Mouse (Mus musculus) MEL (cell line): ENCODE data around the gene Kif26a. TPM values are rescaled to one million over a fixed set of nuclear protein-coding genes. Genes with fewer than 3 reads are reported as not detected.
A peak's percentile ranks its signal among the peaks of the same experiment; 100 is the strongest.

ENCODE experiments used
- DNase-seq: peaks from one replicate; pipeline ENCODE4 v3.0.0; 2011; ENCODE audit warnings: low read depth, low spot score
- H3K27ac ChIP-seq: 2 replicates; pipeline ENCODE4 v1.5.1; 2012; ENCODE audit warnings: low read depth, mild to moderate bottlenecking, control low read depth, low read length, moderate library complexity; ENCODE audit not compliant: control insufficient read depth
- H3K27me3 ChIP-seq, 2 experiments: fragments of 150-350 bp in 1 of 2; sonication (generic) in 1 of 2; 2 replicates each; pipeline ENCODE4 v1.6.1; 2012; ENCODE audit warnings: low read length in 2 of 2, mild to moderate bottlenecking in 2 of 2, improper control_type of control experiment in 1 of 2, moderate library complexity in 1 of 2; ENCODE audit not compliant: insufficient read depth in 2 of 2, control insufficient read depth in 1 of 2
- H3K36me3 ChIP-seq, 2 experiments: 2 replicates each; pipeline ENCODE4 v1.6.1; 2012 to 2014; ENCODE audit warnings: low read length in 2 of 2, improper control_type of control experiment in 1 of 2, inconsistent platforms in 1 of 2, mild to moderate bottlenecking in 1 of 2; ENCODE audit not compliant: insufficient read depth in 2 of 2, control insufficient read depth in 1 of 2
- H3K4me1 ChIP-seq, 2 experiments: fragments of 150-350 bp in 1 of 2; sonication (generic) in 1 of 2; 2 replicates each; pipeline ENCODE4 v1.6.1; 2012; ENCODE audit warnings: low read length in 2 of 2, improper control_type of control experiment in 1 of 2, mild to moderate bottlenecking in 1 of 2; ENCODE audit not compliant: insufficient read depth in 2 of 2, control insufficient read depth in 1 of 2
- H3K4me3 ChIP-seq, 2 experiments: fragments of 150-350 bp in 1 of 2; sonication (generic) in 1 of 2; 2 replicates each; pipeline ENCODE4 v1.5.1; 2012; ENCODE audit warnings: low read depth in 2 of 2, low read length in 2 of 2, mild to moderate bottlenecking in 2 of 2, moderate library complexity in 2 of 2, control low read depth in 1 of 2, improper control_type of control experiment in 1 of 2; ENCODE audit not compliant: control insufficient read depth in 1 of 2, insufficient read depth in 1 of 2
- H3K79me2 ChIP-seq: 2 replicates; pipeline ENCODE4 v1.6.1; 2012; ENCODE audit warnings: mild to moderate bottlenecking, low read length, moderate library complexity; ENCODE audit not compliant: control insufficient read depth, poor library complexity, insufficient read depth
- H3K9ac ChIP-seq: 2 replicates; pipeline ENCODE4 v1.6.1; 2012; ENCODE audit warnings: low read depth, mild to moderate bottlenecking, control low read depth, low read length, moderate library complexity; ENCODE audit not compliant: control insufficient read depth, poor library complexity, severe bottlenecking
- H3K9me3 ChIP-seq: fragments of 150-350 bp; sonication (generic); replicated peaks from 2 replicates; pipeline ENCODE4 v1.6.1; 2012; ENCODE audit warnings: mild to moderate bottlenecking, low read length, improper control_type of control experiment, moderate library complexity; ENCODE audit not compliant: insufficient read depth
- CHD2 ChIP-seq: IDR thresholded peaks from 2 replicates; pipeline ENCODE4 v1.6.1; 2011; ENCODE audit warnings: low read length, improper control_type of control experiment
- CTCF ChIP-seq, 3 experiments: IDR thresholded peaks in 2 of 3; conservative IDR thresholded peaks in 1 of 3; 2 replicates each; pipeline ENCODE4 v1.5.1; 2011 to 2012; ENCODE audit warnings: low read length in 3 of 3, low read depth in 2 of 3, mild to moderate bottlenecking in 2 of 3, improper control_type of control experiment in 1 of 3, inconsistent platforms in 1 of 3, mixed read lengths in 1 of 3, moderate library complexity in 1 of 3; ENCODE audit not compliant: control insufficient read depth in 1 of 3, insufficient read depth in 1 of 3, poor library complexity in 1 of 3, severe bottlenecking in 1 of 3
- HCFC1 ChIP-seq: IDR thresholded peaks from 2 replicates; pipeline ENCODE4 v1.6.1; 2012; ENCODE audit warnings: low read depth, mild to moderate bottlenecking, inconsistent platforms, low read length, improper control_type of control experiment, moderate library complexity
- MAX ChIP-seq: IDR thresholded peaks from 2 replicates; pipeline ENCODE4 v1.6.1; 2011; ENCODE audit warnings: low read length, improper control_type of control experiment
- MAZ ChIP-seq: IDR thresholded peaks from 2 replicates; pipeline ENCODE4 v1.6.1; 2012; ENCODE audit warnings: low read depth, mild to moderate bottlenecking, inconsistent platforms, low read length, improper control_type of control experiment
- MYB ChIP-seq: IDR thresholded peaks from 2 replicates; pipeline ENCODE4 v1.6.1; 2011; ENCODE audit warnings: mild to moderate bottlenecking, low read depth, low read length, improper control_type of control experiment
- NELFE ChIP-seq: IDR thresholded peaks from 2 replicates; pipeline ENCODE4 v1.6.1; 2011; ENCODE audit warnings: low read depth, low read length, improper control_type of control experiment
- POLR2AphosphoS2 ChIP-seq: IDR thresholded peaks from 2 replicates; pipeline ENCODE4 v1.6.1; 2011; ENCODE audit warnings: low read length, improper control_type of control experiment
- TBP ChIP-seq: IDR thresholded peaks from 2 replicates; pipeline ENCODE4 v1.8.0; 2011; ENCODE audit warnings: low read depth, low read length, improper control_type of control experiment
- TCF12 ChIP-seq: IDR thresholded peaks from 2 replicates; pipeline ENCODE4 v1.6.1; 2014; ENCODE audit warnings: low read depth, mild to moderate bottlenecking, inconsistent platforms, low read length, improper control_type of control experiment, moderate library complexity
- USF1 ChIP-seq: IDR thresholded peaks from 2 replicates; pipeline ENCODE4 v1.6.1; 2014; ENCODE audit warnings: low read depth, mild to moderate bottlenecking, inconsistent platforms, low read length, improper control_type of control experiment, moderate library complexity
- USF2 ChIP-seq, 2 experiments: IDR thresholded peaks; 2 replicates each; pipeline ENCODE4 v1.6.1; 2011 to 2012; ENCODE audit warnings: improper control_type of control experiment in 2 of 2, low read length in 2 of 2, borderline replicate concordance in 1 of 2, inconsistent platforms in 1 of 2, low read depth in 1 of 2, mild to moderate bottlenecking in 1 of 2; ENCODE audit not compliant: insufficient read depth in 1 of 2
- ZKSCAN1 ChIP-seq: IDR thresholded peaks from 2 replicates; pipeline ENCODE4 v1.6.1; 2012; ENCODE audit warnings: low read depth, mild to moderate bottlenecking, inconsistent platforms, low read length, improper control_type of control experiment, moderate library complexity
- polyA plus RNA-seq, 2 experiments: library from polyadenylated mRNA; stranded (reverse) in 1 of 2; unstranded in 1 of 2; fragments of >175 nt in 1 of 2; fragments of >200 nt in 1 of 2; gene quantifications; 2 replicates each; pipeline versions ENCODE4 v1.2.1 to v1.2.4; 2012; ENCODE audit warnings: low replicate concordance in 2 of 2, low read depth in 1 of 2; ENCODE audit not compliant: insufficient read length in 2 of 2, insufficient read depth in 1 of 2, missing spikeins in 1 of 2
- total RNA-seq: library from RNA; depleted of rRNA; stranded (reverse); fragments of 300-350 nt; gene quantifications from 2 replicates; pipeline ENCODE4 v1.2.3, GENCODE M21; 2012

The Kif26a gene
- total and polyA plus RNA-seq, 3 experiments: 4.8 to 6.9 TPM; not detected in 1

- no peak overlapping the region for H3K9ac ChIP-seq
- no peak for DNase-seq
- no peaks in the 10 kb centered on the region for H3K79me2 ChIP-seq
- TF ChIP-seq MAX (no peak), ZKSCAN1 (no peak), HCFC1 (no peak), MYB (no peak), TCF12 (no peak), USF1 (no peak), CHD2 (no peak), USF2 (IDR thresholded peaks at IDR 0.05; ENCODE audit: borderline replicate concordance in 1 of 2, insufficient read depth in 1 of 2, low read depth in 1 of 2, low read length in 2 of 2) (no peak), MAZ (no peak), TBP (no peak), CTCF (IDR thresholded peaks at IDR 0.05 in 2 of 3, conservative IDR thresholded peaks at IDR 0.05 in 1 of 3; ENCODE audit: control insufficient read depth in 1 of 3, insufficient read depth in 1 of 3, low read depth in 2 of 3, low read length in 3 of 3, poor library complexity in 1 of 3, severe bottlenecking in 1 of 3) (no peak)
- TF ChIP-seq, all 39 proteins: peak for 0
- Histone ChIP-seq H3K4me1 (no peaks in the 10 kb centered on the region), H3K27ac (no peak overlapping the region), H3K27me3 (no peaks in the 10 kb centered on the region), H3K36me3 (no peaks in the 10 kb centered on the region), H3K9me3 (peaks cover 2% of the 10 kb centered on the region; the same call in 1 of the 2 replicates), H3K4me3 (no peak overlapping the region)
These were observed 24.8 kb upstream of the Kif26a start for GRCm38 (mm10) chr12:112121188-112121587.

- no peaks in the 10 kb centered on the region for H3K79me2 ChIP-seq
- no peaks in the 10 kb centered on the region; a peak in 1 of 4 replicates for H3K27me3 ChIP-seq
- H3K9ac ChIP-seq: no peak overlapping the region
- H3K4me1 ChIP-seq: no peaks in the 10 kb centered on the region
- TF ChIP-seq MAX: peak; percentile 36; the same call in 1 of the 2 replicates
- no peak for TF ChIP-seq POLR2AphosphoS2
- peaks cover 5% of the 10 kb centered on the region; the same call in 1 of the 2 replicates for H3K9me3 ChIP-seq
- DNase-seq: no peak
- no peak overlapping the region for H3K27ac ChIP-seq
- no peaks in the 10 kb centered on the region for H3K36me3 ChIP-seq
- H3K4me3 ChIP-seq: no peak overlapping the region
These were observed 20.1 kb upstream of the Kif26a start for GRCm38 (mm10) chr12:112125903-112126302.

- Histone ChIP-seq H3K36me3 (no peaks in the 10 kb centered on the region), H3K27ac (no peak overlapping the region), H3K9me3 (peaks cover 5% of the 10 kb centered on the region; the same call in 1 of the 2 replicates), H3K4me3 (no peak overlapping the region), H3K4me1 (no peaks in the 10 kb centered on the region), H3K79me2 (no peaks in the 10 kb centered on the region), H3K27me3 (peaks cover 0 to 3% of the 10 kb centered on the region in 2 experiments; a peak in 1 of 4 replicates), H3K9ac (no peak overlapping the region)
- peak in 1 of 3 experiments; percentile 56; a peak in 2 of 6 replicates for TF ChIP-seq CTCF (IDR thresholded peaks at IDR 0.05 in 2 of 3, conservative IDR thresholded peaks at IDR 0.05 in 1 of 3; ENCODE audit: control insufficient read depth in 1 of 3, insufficient read depth in 1 of 3, low read depth in 2 of 3, low read length in 3 of 3, poor library complexity in 1 of 3, severe bottlenecking in 1 of 3)
- TF ChIP-seq NELFE: no peak; the same call in 1 of the 2 replicates
- DNase-seq: peak; percentile 55
These were observed 18.9 kb upstream of the Kif26a start for GRCm38 (mm10) chr12:112126931-112127635.
